Mouse (Mus musculus): Measurements from ENCODE around the gene Pmp22.

Gene Pmp22

GRCm38 (mm10) chr11:63128784-63129183 lies at the start of gene Pmp22:
Gene Pmp22, plus strand, starts transcription at chr11:63128982.
- WGBS: 81% methylated on average over 2 of the region's 2 CpGs

- WGBS: 89% methylated on average over 3 of the region's 3 CpGs
These were observed 44.2 kb upstream of the Pmp22 start for GRCm38 (mm10) chr11:63084536-63084935.

- WGBS: 97% methylated on average over 6 of the region's 6 CpGs
These were observed 40.1 kb upstream of the Pmp22 start for GRCm38 (mm10) chr11:63088672-63089071.

GRCm38 (mm10) chr11:63090210-63090609 lies 38.6 kb upstream of the Pmp22 start:
- WGBS: 50% methylated on average over 4 of the region's 4 CpGs

GRCm38 (mm10) chr11:63090986-63091385 lies 37.8 kb upstream of the Pmp22 start:
- 94% methylated on average over 6 of the region's 6 CpGs for WGBS

GRCm38 (mm10) chr11:63092271-63092670 lies 36.5 kb upstream of the Pmp22 start:
- WGBS: 79% methylated on average over 5 of the region's 5 CpGs

GRCm38 (mm10) chr11:63093601-63094000 lies 35.2 kb upstream of the Pmp22 start:
- WGBS: 64% methylated on average over 5 of the region's 5 CpGs

- WGBS: 93% methylated on average over 8 of the region's 8 CpGs
These were observed 34.3 kb upstream of the Pmp22 start for GRCm38 (mm10) chr11:63094496-63094895.

- WGBS: 92% methylated on average over 3 of the region's 3 CpGs
These were observed 30.8 kb upstream of the Pmp22 start for GRCm38 (mm10) chr11:63098016-63098415.

GRCm38 (mm10) chr11:63099390-63099789 lies 29.4 kb upstream of the Pmp22 start:
- 76% methylated on average over 3 of the region's 3 CpGs for WGBS

- 75% methylated on average over 7 of the region's 7 CpGs for WGBS
These were observed 25.5 kb upstream of the Pmp22 start for GRCm38 (mm10) chr11:63103256-63103655.

GRCm38 (mm10) chr11:63104026-63104425 lies 24.8 kb upstream of the Pmp22 start:
- WGBS: 94% methylated on average over 2 of the region's 2 CpGs

GRCm38 (mm10) chr11:63109230-63109775 lies 19.5 kb upstream of the Pmp22 start:
- 71% methylated on average over 1 of the region's 1 CpGs for WGBS

GRCm38 (mm10) chr11:63110329-63110728 lies 18.5 kb upstream of the Pmp22 start:
- WGBS: 94% methylated on average over 3 of the region's 3 CpGs

GRCm38 (mm10) chr11:63114807-63115641 lies 13.8 kb upstream of the Pmp22 start:
- 84% methylated on average over 8 of the region's 8 CpGs for WGBS

GRCm38 (mm10) chr11:63116652-63117051 lies 12.1 kb upstream of the Pmp22 start:
- WGBS: 98% methylated on average over 5 of the region's 5 CpGs

GRCm38 (mm10) chr11:63117266-63117665 lies 11.5 kb upstream of the Pmp22 start:
- 94% methylated on average over 1 of the region's 1 CpGs for WGBS

- WGBS: 83% methylated on average over 7 of the region's 7 CpGs
These were observed 9.0 kb upstream of the Pmp22 start for GRCm38 (mm10) chr11:63119791-63120190.

GRCm38 (mm10) chr11:63122249-63122648 lies 6.5 kb upstream of the Pmp22 start:
- 66% methylated on average over 2 of the region's 2 CpGs for WGBS

GRCm38 (mm10) chr11:63122776-63123350 lies 5.9 kb upstream of the Pmp22 start:
- 79% methylated on average over 4 of the region's 4 CpGs for WGBS

GRCm38 (mm10) chr11:63124316-63124715 lies 4.5 kb upstream of the Pmp22 start:
- 49% methylated on average over 4 of the region's 4 CpGs for WGBS

- WGBS: 48% methylated on average over 5 of the region's 5 CpGs
These were observed 2.8 kb upstream of the Pmp22 start for GRCm38 (mm10) chr11:63125832-63126456.
